Mouse (Mus musculus) gastrocnemius, adult 2 months (tissue): ENCODE results near the gene Gm2696. TPM values are rescaled to one million over a fixed set of nuclear protein-coding genes. Genes with fewer than 3 reads are reported as not detected.
"Not testable (repeated sequence)": the region's sequence is repeated elsewhere in the genome, so short reads cannot be mapped to it uniquely, and the experiment has no call there.

Source experiments
- DNase-seq: peaks from one replicate; pipeline ENCODE4 v3.0.0; 2022
- H3K27ac ChIP-seq: fragments of 200-600 bp; 2 replicates; pipeline ENCODE4 v1.8.1; 2022; ENCODE audit warnings: mild to moderate bottlenecking
- H3K4me3 ChIP-seq: fragments of 200-600 bp; 2 replicates; pipeline ENCODE4 v1.8.1; 2022; ENCODE audit warnings: mild to moderate bottlenecking, moderate library complexity
- CTCF ChIP-seq: fragments of 200-600 bp; IDR thresholded peaks from 2 replicates; pipeline ENCODE4 v1.8.1; 2022; ENCODE audit warnings: antibody characterized with exemption, mild to moderate bottlenecking, moderate library complexity
- intact Hi-C: fragments of 180-260 bp; cut with DNase I; formaldehyde crosslinking; loops from one replicate; pipeline ENCODE4 v1.15.1; 2025
- long read RNA-seq, 2 experiments: library from polyadenylated mRNA; stranded (forward); transcript quantifications; one replicate each; pipeline ENCODE4 v2.0.0; 2021
- total RNA-seq, 2 experiments: library from RNA; stranded (reverse); gene quantifications; 2 replicates each; pipeline ENCODE4 v1.2.3; 2021

Gene Gm2696
- total RNA-seq, result not detected
- long read RNA-seq, experiment 1, result 0 reads
- long read RNA-seq, experiment 2, result 0 reads

DNA sequence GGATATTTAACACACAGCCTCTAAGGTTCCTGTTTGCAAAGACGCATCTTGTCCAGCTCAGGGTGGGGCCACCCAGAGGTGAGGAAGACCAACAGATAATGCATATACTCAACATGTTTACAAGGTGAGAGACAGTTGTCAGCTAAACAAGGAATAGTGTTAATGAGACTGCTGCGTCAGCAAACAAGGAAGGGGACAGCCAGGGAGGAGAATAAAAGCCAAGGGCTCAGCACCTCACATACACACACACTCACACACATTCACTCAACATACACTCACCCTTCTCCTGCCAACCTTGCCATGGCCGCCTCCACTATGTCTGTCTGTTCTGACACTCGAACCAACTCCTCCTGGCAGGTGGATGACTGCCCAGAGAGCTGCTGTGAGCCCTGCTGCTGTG lies at the start of gene Gm2696:
TSS of gene Gm2696 (plus strand) at position 301 of the 400 bp plus-strand sequence.
- H3K27ac ChIP-seq, result no peak within 1 kb of the TSS
- intact Hi-C loops, result no loop called here
- DNase-seq, result no peak
- no peak for TF ChIP-seq CTCF
- H3K4me3 ChIP-seq, result no peak within 1 kb of the TSS

DNA sequence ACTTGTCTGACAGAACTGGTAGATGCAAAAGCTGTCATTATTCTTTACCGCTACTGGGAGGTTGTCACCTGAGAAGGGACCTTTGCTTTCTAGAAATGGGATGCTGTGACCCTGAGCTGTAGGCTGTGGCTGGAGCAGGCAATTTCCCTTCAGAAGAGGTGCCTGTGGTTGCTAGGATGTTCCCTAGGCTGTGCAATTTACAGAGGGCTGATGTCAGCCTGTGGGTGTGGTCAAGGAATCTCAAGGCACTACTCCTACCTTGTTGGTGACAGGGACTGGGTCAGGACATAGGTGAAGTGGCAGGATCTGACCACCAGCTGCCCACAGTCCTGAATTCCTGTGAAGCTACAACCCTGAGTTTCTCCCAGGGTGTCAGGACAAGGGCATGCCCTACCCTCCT lies 44.8 kb upstream of the Gm2696 start:
- Histone ChIP-seq H3K27ac (no peak overlapping the region), H3K4me3 (no peak overlapping the region)
- TF ChIP-seq CTCF, result no peak
- DNase-seq, result no peak
- intact Hi-C loops, result no loop called here

DNA sequence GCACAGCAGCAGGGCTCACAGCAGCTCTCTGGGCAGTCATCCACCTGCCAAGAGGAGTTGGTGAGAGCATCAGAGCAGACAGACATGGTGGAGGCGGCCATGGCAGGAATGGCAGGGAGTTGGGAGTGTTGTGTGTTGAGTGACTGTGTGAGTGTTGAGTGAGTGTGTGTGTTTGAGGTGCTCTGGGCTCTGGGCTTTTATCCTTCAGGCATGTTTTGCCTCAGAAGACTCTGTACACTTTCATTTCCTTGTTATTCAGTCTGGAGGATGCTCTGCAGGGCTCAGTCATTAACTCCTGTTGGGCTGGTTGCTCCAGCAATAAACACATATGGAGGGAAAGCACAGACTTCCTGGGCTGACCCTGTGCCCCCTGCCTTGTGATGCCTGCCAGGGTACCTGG lies 43.3 kb upstream of the Gm2696 start, which contains the start of gene Gm3238:
TSS of gene Gm3238 (minus strand) at position 101 of the 400 bp plus-strand sequence.
- H3K27ac ChIP-seq, DNase-seq, intact Hi-C loops, H3K4me3 ChIP-seq: not testable (repeated sequence)

DNA sequence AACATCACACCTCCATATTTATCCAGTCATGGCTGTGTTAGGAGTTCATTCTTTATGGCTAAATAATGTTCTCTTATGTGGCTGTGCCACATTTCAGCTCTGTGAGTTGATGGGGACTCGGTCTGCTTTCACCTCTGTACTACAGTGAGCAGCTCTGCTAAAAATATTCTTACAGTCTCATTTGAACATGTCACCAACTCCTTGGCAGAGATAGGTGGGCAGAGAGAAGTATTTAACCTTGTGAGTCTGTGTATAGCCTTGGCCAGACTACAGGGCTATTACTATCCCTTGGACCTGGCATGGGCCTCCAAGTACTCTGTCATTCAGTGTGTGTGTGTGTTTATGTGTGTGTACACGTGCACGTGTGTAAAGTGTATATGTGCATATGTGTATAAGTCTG lies 42.3 kb upstream of the Gm2696 start:
- H3K27ac ChIP-seq, intact Hi-C loops, H3K4me3 ChIP-seq, DNase-seq: not testable (repeated sequence)

DNA sequence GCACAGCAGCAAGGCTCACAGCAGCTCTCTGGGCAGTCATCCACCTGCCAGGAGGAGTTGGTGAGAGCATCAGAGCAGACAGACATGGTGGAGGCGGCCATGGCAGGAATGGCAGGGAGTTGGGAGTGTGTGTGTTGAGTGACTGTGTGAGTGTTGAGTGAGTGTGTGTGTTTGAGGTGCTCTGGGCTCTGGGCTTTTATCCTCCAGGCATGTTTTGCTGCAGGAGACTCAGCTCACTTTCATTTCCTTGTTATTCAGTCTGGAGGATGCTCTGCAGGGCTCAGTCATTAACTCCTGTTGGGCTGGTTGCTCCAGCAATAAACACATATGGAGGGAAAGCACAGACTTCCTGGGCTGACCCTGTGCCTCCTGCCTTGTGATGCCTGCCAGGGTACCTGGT lies 37.6 kb upstream of the Gm2696 start, which contains the start of gene Gm7138:
TSS of gene Gm7138 (minus strand) at position 101 of the 400 bp plus-strand sequence.
- H3K27ac ChIP-seq, DNase-seq, H3K4me3 ChIP-seq, intact Hi-C loops: not testable (repeated sequence)

DNA sequence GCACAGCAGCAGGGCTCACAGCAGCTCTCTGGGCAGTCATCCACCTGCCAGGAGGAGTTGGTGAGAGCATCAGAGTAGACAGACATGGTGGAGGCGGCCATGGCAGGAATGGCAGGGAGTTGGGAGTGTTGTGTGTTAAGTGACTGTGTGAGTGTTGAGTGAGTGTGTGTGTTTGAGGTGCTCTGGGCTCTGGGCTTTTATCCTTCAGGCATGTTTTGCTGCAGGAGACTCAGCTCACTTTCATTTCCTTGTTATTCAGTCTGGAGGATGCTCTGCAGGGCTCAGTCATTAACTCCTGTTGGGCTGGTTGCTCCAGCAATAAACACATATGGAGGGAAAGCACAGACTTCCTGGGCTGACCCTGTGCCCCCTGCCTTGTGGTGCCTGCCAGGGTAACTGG lies 32.0 kb upstream of the Gm2696 start, which contains the start of gene Gm3250:
TSS of gene Gm3250 (minus strand) at position 101 of the 400 bp plus-strand sequence.
- intact Hi-C loops, DNase-seq: not testable (repeated sequence)

DNA sequence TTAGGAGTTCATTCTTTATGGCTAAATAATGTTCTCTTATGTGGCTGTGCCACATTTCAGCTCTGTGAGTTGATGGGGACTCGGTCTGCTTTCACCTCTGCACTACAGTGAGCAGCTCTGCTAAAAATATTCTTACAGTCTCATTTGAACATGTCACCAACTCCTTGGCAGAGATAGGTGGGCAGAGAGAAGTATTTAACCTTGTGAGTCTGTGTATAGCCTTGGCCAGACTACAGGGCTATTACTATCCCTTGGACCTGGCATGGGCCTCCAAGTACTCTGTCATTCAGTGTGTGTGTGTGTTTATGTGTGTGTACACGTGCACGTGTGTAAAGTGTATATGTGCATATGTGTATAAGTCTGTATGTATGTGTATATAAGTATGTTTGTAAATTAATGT lies 31.1 kb upstream of the Gm2696 start:
- intact Hi-C loops, result not testable (repeated sequence)

More for the DNA sequence above, 32.0 kb upstream of the Gm2696 start, which contains the start of gene Gm3250:
- not testable (repeated sequence) for H3K4me3 ChIP-seq, H3K27ac ChIP-seq

DNA sequence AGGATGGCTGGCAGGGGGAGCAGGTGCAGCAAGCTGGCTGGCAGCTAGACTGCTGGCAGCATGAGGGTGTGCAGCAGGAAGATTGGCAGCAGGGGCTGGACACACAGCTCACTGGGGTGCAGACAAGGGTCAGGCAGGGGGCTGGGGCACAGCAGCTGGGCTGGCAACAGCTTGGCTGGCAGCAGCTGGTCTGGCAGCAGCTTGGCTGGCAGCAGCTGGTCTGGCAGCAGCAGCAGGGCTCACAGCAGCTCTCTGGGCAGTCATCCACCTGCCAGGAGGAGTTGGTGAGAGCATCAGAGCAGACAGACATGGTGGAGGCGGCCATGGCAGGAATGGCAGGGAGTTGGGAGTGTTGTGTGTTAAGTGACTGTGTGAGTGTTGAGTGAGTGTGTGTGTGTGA lies 26.6 kb upstream of the Gm2696 start, which contains the start of gene Gm7137:
TSS of gene Gm7137 (minus strand) at position 325 of the 400 bp plus-strand sequence.
- H3K27ac ChIP-seq, intact Hi-C loops, H3K4me3 ChIP-seq, DNase-seq: not testable (repeated sequence)

More for the DNA sequence above, 31.1 kb upstream of the Gm2696 start:
- H3K27ac ChIP-seq, DNase-seq, H3K4me3 ChIP-seq: not testable (repeated sequence)

DNA sequence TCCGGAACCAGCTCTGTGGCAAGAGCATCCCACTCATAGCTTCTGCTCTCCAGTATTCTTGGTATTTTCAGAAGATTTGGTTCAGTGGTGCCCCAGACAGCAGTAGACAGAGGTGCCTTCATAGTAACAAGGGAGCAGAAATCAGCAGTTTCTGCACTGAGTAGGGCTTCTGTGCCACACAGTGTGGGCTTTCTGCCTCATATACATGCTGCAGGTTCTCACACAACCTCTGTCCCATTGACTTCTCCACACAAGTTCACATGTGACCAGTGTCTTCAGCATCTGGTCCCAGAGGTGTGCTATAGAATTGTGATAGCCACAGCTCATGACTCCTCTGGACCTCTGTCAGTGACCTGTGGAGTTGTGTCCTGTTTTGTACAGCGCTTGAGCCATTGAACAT lies 25.9 kb upstream of the Gm2696 start:
- intact Hi-C loops, result no loop called here
- DNase-seq, result no peak
- no peak overlapping the region for H3K4me3 ChIP-seq
- TF ChIP-seq CTCF, result no peak
- no peak overlapping the region for H3K27ac ChIP-seq

DNA sequence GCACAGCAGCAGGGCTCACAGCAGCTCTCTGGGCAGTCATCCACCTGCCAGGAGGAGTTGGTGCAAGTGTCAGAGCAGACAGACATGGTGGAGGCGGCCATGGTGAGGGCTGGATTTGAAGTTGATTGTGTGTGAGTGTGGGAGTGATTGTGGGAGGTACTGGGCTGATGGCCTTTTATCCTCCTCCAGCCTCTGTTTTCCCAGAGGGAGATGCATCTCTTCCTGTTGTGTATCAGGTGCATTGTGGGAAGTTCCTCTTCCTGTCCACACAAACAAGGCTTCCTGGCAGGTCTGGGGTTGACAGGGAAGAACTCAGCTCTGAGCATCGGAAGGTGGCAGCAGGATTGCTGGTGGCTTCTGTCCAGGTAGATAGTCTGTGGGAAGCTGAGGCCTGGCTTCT lies 19.5 kb upstream of the Gm2696 start, which contains the start of gene Gm9639:
TSS of gene Gm9639 (minus strand) at position 101 of the 400 bp plus-strand sequence.
- no peak for TF ChIP-seq CTCF
- intact Hi-C loops, result no loop called here
- no peak for DNase-seq
- H3K4me3 ChIP-seq, result no peak within 1 kb of the TSS
- H3K27ac ChIP-seq, result no peak within 1 kb of the TSS

DNA sequence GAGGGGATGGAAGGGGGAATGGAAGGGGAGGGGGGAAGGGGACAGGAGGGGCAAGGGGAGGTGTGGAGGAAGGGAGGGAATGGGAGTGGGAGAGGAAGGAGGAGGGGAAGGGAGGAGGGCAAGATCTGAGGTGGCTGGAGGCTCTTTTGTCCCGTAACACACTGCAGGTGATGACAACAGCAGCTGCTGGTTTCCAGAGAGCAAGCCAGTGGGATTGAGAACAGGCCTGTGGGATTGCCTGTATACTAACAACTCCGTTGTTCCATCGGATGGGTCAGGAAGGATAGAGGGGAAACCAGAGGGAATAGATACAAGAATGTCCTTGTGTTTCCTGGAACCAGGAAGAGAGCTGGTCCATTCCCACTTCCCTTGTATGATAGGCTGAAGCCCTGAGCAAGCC lies 16.8 kb upstream of the Gm2696 start:
- intact Hi-C loops, result no loop called here
- DNase-seq, result no peak
- Histone ChIP-seq H3K4me3 (no peak overlapping the region), H3K27ac (no peak overlapping the region)
- TF ChIP-seq CTCF, result no peak

DNA sequence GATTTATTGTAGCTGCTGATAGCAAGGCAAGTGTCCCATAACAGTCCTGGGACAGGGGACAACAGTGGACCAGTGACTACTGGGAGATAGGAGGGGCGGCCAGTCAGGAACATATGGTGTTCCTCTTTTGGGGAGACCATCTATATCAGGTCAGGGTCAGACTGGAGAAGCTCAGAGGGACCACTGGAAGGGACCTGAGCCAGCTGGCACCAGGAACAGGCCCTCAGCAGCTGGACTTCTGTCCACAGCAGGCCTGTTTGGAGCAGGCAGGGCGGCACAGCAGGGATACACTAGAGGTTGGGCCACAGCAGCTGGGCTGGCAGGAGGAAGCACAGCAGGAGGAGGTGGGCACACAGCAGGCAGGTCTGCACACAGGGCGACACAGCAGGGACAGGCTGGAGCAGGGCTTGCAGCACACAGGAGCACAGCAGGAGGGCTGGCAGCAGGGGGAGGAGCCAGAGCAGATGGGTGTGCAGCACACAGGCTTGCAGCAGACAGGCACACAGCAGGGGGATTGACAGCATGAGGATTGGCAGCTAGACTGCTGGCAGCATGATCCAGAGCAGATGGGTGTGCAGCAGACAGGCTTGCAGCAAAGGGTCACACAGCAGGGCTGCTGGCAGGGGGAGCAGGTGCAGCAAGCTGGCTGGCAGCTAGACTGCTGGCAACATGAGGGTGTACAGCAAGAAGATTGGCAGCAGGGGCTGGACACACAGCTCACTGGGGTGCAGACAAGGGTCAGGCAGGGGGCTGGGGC lies 16.1 kb upstream of the Gm2696 start:
- intact Hi-C loops, DNase-seq, H3K4me3 ChIP-seq, H3K27ac ChIP-seq: not testable (repeated sequence)

DNA sequence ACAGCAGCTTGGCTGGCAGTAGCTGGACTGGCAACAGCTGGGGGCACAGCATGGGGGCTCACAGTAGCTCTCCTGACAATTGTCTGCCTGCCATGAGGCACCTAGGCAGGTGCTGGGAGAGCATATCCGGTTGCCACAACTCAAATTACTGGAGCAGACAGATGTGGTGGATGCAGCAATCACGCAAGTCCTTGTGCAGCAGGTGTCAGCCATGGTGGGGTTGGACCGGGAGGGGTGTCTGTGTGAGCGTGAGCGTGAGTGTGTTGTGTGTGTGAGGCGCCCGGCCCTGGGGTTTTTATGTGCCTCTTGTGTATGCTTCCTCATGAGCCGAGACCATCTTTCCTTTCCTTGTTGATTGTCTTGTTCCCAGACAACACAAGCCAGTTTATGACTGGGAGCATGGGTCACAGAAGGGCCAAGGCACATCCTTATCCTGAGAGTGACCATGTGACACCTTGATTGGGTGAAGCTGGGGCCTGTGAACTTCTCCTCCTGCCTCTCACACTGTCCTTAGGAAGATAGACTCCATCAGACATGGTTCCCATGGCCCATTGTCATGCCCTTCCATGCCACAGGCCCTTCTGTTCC lies 15.5 kb upstream of the Gm2696 start, which contains the start of gene Gm19668:
TSS of gene Gm19668 (minus strand) at position 213 of the 588 bp plus-strand sequence.
- no peak for TF ChIP-seq CTCF
- no peak for DNase-seq
- no peak within 1 kb of the TSS for H3K27ac ChIP-seq
- intact Hi-C loops, result no loop called here
- no peak within 1 kb of the TSS for H3K4me3 ChIP-seq
